Mouse (Mus musculus): Measurements from ENCODE around the gene Smbd1.
A peak's percentile ranks its signal among the peaks of the same experiment; 100 is the strongest.

The Smbd1 gene

DNA sequence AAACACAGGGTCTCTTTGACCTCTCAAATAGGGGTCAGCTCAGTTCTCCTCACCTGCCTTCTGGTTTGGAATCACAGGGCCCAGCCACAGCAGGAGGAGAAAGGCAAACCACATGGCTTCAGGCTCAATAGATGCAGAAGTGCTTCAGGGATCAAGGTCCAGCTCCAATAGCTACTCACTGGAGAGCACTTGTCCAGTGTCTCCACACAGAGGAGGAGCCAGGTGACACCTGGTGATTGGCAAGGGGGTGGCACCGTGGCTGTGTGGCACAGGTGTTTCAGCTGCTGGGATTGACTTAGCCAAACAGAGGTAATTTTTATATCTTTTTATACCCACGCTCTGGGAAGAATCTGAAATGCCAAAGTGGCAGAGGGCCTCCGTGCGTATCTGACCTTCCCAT, at the start of gene Smbd1:
Gene Smbd1, minus strand, starts transcription at position 157 of the 400 bp plus-strand sequence.
- no peak for DNase-seq (ENCODE audit: low spot score)

- DNase-seq (ENCODE audit: low spot score): peak; percentile 46
Measured at GRCm38 (mm10) chr16:32858771-32859636, 48.7 kb upstream of the Smbd1 start.

DNA sequence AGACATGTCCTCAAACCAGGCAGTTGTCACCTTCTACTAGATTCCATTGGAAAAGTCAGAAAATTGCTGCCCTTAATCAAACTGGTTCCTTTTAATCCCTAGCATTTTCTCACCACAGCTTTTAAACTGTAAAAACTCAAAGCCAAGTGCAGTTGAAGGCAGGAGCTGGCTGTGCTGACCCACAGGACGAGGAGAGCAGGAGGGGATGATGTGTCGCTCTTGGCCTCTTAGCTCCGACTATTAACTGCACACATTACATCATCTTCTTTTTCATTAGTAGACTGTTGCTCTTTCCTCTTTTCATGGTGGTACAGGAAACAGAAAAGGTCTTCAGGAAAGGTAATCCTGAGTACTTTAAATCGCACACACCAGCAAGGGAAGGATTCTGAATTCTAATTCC, 48.1 kb upstream of the Smbd1 start:
- no peak for DNase-seq (ENCODE audit: low spot score)

- DNase-seq (ENCODE audit: low spot score): no peak
Measured at GRCm38 (mm10) chr16:32856751-32857150, 46.5 kb upstream of the Smbd1 start.

DNA sequence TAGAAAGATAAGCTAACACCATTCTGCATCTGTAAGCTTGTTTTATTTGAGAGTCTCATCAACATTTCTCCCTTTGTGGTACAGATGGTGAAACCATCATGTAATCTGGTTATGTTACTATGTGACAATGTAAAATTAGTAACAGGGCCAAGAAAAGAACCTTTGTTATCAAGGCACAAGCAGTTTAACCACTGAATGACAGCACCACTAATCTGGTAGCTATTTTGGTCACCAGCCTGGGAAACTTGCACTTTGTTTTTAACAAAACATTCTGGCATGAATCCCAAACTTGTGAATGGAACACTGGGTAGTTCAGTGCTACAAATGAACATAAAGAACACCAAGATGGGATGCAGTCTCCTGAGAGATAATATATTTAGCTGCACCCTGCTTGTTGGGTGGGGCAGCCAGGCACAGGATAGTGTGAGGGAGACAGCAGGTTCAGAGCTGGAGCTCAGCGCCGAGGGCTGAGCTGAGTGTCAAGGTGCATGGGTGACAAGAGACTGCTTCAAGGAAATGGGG, 43.8 kb upstream of the Smbd1 start:
- DNase-seq (ENCODE audit: low spot score): no peak

DNA sequence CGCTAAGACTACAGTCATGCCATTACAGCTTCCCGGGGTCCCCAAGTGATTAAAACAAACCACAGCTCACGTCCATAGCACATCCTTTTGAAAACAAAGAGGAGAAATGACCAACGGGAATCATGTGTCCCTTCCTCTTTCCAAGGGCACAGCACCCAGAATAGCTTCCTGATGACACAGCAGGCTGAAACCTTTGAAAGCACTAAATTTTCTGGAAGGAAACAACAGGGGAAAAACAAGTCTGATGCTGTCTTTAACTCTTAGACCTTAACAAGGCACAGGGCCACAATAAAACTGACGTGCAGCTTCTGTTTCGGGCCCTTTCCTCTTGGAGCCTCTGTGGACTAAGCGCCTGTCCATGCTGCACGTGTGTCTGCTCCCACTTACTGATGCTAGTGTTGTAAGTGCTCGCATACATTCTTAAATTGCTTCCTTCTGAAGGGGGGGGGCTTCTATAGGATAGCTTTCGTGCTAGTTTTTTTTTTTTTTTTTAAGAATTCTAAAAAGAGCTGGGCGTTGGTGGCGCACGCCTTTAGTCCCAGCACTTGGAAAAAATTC, 43.3 kb upstream of the Smbd1 start:
- DNase-seq (ENCODE audit: low spot score): no peak

DNA sequence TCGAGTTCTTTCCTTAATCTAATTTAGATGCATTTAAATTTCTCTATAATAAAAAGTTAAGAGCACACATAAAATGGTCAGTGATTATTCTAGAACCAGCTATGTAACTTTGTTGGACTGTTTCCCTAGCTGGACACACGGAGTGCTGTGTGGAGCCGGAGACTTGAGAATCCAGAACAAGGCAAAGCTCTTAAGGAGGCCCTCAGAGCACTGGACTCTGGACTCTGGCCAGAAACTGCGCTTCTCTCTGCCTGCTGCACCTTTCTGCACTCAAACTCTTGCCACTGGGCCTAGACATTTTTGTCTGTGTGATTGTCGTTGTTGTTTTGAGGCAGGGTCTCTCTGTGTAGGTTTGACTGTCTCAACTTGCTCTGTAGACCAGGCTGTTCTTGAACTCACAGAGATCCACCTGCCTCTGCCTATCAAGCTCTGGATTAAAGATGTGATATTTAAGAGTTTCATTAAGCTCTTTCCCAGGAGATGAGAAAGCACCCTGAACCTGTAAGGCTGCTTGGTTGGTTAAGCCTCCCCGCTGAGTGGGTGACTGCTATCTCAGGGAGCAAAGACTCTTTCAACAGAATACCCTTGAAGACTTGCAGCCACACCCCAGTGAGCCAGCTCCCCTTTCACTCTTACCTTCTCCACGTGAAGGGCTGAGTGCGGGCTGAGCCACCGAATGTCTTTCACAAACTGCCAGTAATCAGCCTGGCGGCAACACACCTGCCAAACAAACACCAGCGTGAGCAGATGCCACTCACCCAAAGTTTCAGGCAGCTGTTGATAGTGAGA, 39.0 kb upstream of the Smbd1 start:
- DNase-seq (ENCODE audit: low spot score): no peak

DNA sequence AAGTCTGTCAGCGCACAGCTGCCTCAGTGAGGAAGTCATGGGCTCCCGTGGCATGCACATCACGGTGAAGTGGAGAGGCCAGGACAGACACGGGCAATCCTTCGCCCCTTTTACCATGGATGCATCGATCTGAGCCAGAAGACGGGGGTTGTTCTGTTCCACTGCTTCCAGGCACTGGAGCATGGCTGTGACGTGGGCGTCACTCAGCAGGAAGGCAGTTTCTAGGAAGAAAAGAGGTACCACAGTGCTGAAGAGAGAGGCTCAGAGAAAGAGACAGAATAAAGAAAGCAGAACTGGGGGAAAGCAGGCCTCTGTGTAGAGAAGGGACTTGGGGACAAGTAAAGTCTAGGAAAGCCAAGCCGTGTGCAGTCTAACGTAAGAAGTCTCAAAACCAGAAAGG, 36.8 kb upstream of the Smbd1 start:
- no peak for DNase-seq (ENCODE audit: low spot score)

DNA sequence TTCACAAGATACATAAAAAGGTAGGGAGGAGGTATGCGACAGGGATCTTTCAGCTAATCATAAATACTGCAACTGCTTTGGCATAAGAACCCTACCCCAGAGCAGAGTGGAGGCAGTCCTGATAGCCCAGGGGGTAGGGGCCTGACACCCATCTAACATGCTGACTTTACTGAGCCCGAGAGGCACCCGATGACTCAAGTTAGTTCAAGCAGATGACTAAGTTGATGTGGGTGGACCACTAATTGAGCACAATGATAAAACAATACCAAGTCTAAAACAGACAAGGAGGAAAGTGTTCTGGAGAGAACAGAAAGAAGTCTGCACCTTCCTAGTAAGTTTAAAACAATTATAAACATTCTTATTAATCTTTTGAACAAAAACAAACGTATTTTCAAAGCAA, 21.2 kb upstream of the Smbd1 start:
- DNase-seq (ENCODE audit: low spot score): no peak

DNA sequence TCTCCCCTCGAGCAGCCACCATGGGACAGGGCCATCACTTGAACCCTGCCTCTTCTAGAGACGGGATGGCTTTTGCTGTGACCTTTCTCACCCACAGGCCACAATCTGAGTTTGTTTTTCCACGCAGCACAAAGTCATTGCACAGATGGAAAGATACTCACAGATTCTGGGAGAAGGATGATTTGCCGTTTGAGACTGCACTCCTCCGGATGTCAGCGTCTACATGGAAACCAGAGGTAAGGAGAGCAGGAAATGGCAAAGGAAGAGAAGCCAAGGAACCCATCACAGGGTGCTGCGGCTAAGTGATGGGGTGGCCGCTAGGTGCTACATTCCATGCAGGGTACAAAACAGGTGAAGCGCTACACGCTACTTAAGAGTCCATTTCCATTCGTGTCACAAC, 18.8 kb upstream of the Smbd1 start:
- no peak for DNase-seq (ENCODE audit: low spot score)

- no peak for DNase-seq (ENCODE audit: low spot score)
Measured at GRCm38 (mm10) chr16:32826521-32826920, 16.2 kb upstream of the Smbd1 start.

GRCm38 (mm10) chr16:32825380-32825779, 15.1 kb upstream of the Smbd1 start:
- DNase-seq (ENCODE audit: low spot score): no peak

DNA sequence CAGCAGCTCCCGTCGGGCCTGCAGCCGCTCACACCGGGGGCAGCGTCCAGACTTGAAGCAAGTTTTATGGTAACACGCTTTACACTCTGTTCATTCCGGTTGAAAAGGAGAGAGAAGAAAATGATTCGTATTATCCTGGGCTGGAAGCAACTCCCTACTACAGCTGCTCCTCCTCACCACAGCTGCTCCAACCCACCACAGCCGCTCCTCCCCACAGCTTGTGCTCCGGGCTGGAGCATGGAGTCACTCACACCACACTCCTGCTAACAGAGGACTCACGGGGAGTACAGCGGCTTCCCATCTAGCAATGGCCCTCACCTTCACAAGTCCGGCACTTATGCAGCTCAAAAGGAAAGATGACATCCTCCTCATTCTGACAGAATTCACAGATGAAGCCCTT, 13.8 kb upstream of the Smbd1 start:
- no peak for DNase-seq (ENCODE audit: low spot score)

GRCm38 (mm10) chr16:32823487-32823886, 13.2 kb upstream of the Smbd1 start:
- DNase-seq (ENCODE audit: low spot score): no peak

- no peak for DNase-seq (ENCODE audit: low spot score)
Measured at GRCm38 (mm10) chr16:32822881-32823280, 12.6 kb upstream of the Smbd1 start.

- DNase-seq (ENCODE audit: low spot score): no peak
Measured at GRCm38 (mm10) chr16:32822450-32822827, 12.2 kb upstream of the Smbd1 start.

DNA sequence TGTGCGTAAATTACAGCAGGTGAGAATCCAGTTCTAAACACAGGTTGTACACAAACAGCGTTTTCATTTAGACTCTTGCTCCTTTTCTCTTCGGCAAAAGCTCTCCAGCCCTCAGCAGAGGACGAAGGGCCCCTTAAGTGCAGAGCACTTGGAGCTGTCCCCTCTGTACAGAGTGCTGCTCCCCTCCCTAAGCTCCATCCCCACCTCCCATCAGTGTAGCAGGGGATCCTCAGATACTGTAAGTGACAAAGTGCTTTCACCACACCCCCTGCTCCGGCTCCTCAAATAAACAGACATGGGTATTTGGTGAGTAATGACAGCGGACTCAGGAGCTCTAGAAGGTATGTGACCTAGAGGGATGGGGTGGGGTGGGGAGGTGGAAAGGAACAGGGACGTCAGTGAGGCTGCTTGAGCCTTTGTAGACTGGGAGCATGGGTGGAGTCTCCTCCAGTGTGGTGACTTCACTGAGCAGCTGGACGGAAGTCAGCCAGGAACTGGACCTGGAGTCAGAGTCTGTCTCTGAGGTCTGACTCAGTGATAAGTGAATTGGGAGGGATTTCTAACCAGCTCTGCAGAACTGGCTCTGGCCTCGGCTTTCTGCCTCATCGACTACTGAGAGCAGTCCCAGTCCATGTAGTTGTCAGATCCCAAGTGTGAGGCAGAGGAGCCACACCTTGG, 11.6 kb upstream of the Smbd1 start:
- DNase-seq (ENCODE audit: low spot score): peak; percentile 30

DNA sequence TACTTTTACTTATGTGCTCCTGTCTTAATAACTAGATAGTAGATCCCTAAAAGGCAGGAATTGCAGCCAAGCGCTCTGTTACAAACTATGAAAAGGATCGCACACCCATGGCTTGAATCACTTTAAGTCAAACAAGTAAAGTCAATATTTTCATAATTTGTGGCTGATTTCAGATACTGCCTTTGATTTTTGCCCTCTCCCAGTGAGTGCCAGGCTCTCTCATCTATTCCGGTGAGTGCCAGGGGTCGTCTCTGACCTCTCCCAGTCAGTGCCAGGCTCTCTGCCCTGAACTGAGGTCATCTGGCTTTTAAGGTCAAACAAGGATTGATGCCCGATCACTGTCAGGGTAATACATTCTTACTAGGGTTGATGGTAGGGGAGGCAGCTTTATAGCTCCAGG, 8.2 kb upstream of the Smbd1 start:
- no peak for DNase-seq (ENCODE audit: low spot score)

DNA sequence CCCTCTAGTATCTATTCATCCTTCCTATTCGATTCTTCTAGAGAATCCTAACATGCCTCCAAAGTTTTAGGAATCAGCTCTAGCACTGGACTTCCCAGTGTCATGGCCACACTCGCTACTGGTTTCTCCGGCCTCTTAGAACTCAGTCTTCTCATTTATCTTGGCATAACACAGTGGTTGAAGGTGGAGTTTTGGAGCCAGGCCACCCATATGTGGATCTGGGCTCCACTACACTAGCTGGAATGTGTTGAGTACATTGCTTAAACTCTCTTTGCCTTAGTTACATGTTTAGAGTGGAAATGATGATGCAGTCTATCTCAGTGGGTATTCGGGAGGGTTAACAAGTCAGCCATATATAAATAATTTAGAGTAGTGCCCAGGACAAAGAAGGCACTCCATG, 7.8 kb upstream of the Smbd1 start:
- no peak for DNase-seq (ENCODE audit: low spot score)

- DNase-seq (ENCODE audit: low spot score): no peak
Measured at GRCm38 (mm10) chr16:32815160-32815605, 4.9 kb upstream of the Smbd1 start.

- peak; percentile 31 for DNase-seq (ENCODE audit: low spot score)
Measured at GRCm38 (mm10) chr16:32814539-32814938, 4.3 kb upstream of the Smbd1 start.

DNA sequence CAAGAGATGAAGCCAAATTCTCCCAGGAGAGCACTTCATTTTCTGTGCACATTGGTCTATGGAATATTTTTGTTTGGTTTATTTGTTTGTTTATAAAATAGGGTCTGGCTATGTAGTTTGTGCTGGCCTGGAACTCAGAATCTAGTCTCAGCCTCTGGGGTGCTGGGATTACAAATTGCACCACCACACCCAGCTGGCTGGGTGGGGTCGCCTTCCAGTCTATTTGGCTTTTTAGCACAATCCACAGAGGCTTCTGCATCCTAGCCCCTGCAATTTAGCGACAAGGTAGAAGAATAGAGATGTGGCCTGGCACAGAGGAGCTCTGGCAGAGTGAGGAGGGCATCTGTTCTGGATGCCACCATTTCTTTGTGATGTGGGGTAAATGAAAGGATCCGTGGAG, 3.5 kb upstream of the Smbd1 start:
- DNase-seq (ENCODE audit: low spot score): no peak

Measured in urinary bladder, postnatal 25 days (tissue).